Mouse (Mus musculus) CD4-positive, CD25-positive, alpha-beta regulatory T cell, adult 4 months (primary cell): ENCODE results near the gene Stac3. TPM values are rescaled to one million over a fixed set of nuclear protein-coding genes. Genes with fewer than 3 reads are reported as not detected.

Source experiments
- ATAC-seq: one replicate; pipeline ENCODE4 v1.8.0; 2017
- polyA plus RNA-seq, 2 experiments: library from polyadenylated mRNA; unstranded; fragments of 100-300 nt; shearing (Covaris generic); gene quantifications; one replicate each; pipeline ENCODE4 v1.2.1; 2017

Stac3 gene
- 1 to 10 TPM; 1.0 to 1.2 TPM for polyA plus RNA-seq

GRCm38 (mm10) chr10:127500894-127501893 is at the start of gene Stac3:
Stac3 (plus strand) TSS chr10:127501686.
- ATAC-seq = no peak

GRCm38 (mm10) chr10:127453701-127454100 is 47.8 kb upstream of the Stac3 start:
- ATAC-seq = no peak

- no peak for ATAC-seq
These were observed 38.9 kb upstream of the Stac3 start for GRCm38 (mm10) chr10:127462411-127463096.

DNA sequence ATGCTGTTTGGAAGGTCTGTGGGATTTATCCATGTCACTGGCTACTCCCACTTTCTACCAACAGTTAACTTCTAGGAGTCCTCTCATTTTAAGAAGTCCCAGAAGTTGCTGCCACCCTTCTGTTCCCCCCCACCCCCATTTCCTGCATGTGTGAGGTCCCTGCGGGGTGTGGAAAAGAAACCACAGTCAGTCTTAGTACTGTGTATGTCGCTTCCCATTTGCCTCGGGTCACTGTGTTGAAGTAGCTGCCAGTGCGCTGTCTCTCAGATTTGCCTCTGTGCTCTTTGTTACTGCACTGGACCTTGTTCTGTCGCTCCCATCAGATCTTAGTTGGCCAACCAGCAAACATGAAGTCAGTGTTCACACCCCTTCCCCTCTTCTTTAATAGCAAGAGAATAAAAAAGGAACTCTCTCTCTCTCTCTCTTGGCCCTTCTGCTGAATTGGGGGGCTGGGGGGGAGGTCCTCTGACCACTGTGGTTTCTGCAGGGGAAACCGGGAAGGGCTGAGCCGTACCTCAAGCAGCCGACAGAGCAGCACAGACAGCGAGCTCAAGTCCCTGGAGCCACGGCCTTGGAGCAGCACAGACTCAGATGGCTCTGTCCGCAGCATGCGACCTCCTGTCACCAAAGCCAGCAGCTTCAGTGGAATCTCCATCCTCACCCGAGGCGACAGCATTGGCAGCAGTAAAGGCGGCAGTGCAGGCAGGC is 30.1 kb upstream of the Stac3 start:
- no peak for ATAC-seq

DNA sequence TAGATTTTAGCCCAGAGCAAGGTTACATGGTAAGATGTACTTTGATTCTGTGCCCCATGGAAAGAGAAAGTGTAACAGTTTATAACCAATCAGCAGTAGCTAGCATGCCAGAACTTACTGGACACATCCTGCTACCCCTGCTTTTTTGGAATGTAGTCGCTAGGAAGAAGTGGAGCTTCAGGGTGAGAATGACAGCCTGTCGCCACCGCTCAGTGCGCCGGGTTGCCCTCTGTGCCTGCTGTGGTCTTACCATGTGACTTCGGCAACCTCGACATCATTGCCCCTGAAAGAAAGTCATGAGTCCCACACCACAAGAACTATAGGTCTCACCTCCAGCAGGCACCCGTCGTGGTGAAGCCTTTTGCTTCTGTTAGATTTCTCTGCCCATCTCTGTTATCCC is 28.8 kb upstream of the Stac3 start:
- no peak for ATAC-seq

GRCm38 (mm10) chr10:127475175-127475574 is 26.3 kb upstream of the Stac3 start:
- no peak for ATAC-seq

DNA sequence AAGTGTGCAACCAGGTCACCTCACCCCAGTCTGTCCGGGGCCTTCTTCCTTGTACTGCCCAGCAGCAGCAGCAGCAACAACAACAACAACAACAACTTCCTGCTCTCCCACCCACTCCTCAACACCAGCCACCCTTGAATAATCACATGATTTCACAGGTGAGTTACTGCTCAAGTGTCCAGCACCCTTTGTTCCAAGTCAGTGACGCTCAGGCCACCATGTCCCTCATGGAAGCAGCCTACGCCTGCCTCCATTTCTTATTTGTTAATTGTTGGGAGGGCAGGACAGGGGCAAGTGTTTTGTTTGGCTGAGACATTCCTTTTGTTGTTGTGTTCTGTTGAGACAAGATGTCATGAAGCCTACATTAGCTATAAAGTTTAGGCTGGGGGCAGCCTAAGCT is 24.9 kb upstream of the Stac3 start:
- ATAC-seq = no peak

DNA sequence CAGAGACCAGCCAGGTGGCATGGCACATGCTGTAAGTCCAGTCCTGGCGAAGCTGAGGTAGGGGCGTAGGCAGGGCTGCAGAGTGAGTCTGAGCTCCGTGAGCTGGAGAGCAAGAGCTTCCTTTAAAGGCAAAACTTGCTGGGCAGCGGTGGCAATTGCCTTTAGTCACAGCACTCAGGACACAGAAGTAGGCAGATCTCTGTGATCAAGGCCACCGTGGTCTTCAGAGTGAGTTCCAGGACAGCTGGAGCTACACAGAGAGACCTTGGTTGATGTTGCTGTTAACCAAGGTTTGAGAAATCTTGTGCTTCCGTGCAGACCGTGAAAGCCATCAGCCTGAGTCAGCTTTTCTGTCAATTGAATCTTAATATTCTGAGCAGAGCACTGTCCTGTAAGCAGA is 24.2 kb upstream of the Stac3 start:
- no peak for ATAC-seq

DNA sequence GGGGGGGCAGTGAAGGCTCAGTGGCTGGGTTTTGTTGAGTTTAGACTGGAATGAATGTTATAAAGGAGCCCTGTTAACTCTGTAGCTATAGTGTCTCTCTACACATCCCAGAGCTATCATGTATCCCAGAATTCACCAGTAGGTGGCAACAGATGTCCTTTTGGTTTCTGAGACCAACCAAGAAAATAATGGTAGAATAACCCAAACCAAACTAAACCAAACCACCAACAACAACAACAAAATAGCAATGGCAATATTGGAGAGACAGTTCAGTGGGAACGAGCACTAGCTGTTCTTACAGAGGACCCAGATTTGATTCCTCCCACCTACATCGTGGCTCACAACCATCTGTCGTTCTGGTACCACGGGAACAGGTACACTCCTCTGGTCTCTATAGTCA is 22.4 kb upstream of the Stac3 start:
- ATAC-seq = no peak

DNA sequence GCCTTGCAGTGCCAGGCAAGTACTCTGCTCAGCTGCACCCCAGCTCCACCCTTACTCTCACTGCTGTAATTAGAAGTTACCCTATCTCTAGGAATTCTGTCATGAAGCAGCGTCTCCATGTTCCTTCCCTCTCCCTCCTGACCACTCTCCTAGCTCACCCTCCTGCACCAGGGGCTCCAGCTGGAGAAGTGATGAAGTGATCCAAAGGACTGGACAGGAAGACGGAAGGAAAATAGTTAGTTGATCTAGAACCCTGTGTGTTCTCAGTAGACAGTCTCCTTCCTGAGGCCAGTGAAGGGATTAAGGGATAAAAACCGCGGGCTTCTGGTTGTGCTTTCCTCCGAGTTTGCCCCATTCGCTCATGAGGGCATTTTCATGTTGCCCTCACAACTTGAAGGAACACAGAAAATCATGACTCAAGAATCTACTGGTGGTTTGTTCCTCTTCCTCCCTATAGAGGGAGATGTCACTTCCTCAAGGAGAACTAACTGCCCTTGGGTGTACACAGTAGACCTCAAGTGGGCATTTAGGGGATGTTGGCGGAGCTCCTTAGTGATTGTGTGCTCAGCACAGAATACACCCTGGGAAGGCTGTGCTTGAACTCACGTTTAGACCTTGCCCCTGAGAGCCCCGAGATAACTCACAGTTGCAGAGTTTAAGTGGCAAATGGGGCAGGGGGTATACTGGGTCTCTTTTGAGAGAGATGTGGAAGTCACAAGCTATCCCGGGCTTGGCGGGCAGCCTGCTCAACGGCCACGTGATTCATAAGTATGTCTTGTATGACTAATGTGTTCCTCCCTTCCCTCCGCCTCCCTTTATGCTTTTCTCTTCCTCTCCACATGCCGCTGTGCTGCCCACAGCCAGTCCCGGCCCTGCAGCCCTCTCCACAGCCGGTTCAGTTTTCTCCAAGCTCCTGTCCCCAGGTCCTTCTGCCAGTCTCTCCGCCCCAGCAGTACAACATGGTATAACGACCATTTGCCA is 20.4 kb upstream of the Stac3 start:
- ATAC-seq = no peak

DNA sequence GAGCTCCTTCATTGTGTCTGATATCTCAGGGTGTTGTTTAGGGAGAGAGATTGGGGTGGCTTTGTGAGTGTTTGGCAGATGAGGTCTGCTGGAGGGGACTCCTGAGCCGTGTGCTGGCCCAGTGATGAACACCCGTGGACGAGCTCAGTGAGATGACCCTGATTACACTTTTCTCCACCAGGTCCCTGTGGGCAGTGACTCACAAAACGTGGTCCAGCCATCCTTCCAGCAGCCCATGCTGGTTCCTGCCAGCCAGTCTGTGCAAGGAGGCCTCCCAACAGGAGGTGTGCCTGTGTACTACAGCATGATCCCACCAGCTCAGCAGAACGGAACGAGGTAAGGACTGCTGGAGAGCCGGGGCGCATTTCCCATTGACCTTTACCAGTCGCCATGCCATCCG is 16.3 kb upstream of the Stac3 start:
- no peak for ATAC-seq

GRCm38 (mm10) chr10:127488856-127489255 is 12.6 kb upstream of the Stac3 start:
- no peak for ATAC-seq

DNA sequence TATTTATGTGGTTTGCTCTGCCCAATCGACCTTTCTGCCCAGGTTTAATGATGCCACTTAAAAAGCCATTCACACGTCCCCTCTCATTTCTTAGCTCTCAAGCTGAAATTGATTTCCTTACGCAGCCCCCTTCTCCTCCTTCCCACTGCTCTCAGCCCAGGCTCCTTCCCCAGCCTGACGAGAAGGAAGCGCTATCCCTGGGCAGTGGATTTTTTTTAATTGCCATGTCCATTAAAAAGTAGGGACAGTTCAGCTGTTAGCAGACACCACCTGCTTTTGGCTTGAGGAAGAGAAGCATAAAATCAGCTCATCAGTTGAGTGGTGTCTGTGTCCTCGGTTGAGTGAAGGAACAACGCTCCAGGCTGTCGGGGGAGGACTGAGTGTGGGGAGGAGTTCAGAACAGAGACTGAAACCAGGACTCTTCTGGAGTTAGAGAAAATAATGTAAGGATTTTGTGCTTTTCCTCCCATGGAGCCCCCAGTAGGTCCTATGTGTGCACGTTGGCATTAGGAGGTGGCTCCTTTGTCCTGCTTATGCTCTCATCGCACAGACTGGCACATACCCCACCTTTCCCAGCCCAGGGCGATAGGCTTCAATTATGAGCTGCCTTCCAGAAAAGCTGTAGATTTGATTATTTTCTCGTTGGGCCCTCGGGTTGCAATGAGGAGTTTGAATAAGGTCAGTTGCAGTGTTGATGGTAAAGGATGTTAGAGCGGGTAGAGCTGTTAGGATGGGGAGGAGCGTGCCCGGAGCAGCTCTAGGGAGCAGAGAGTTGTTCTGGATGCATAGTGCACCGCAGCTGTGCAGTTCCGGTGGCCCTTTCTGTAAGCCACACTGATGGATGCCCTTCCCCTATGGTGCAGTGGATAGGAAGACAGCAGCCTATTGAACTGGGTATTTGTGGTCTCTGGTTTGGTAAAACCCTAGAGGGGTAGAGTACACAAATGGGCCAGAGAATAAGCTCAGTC is 11.0 kb upstream of the Stac3 start:
- no peak for ATAC-seq

DNA sequence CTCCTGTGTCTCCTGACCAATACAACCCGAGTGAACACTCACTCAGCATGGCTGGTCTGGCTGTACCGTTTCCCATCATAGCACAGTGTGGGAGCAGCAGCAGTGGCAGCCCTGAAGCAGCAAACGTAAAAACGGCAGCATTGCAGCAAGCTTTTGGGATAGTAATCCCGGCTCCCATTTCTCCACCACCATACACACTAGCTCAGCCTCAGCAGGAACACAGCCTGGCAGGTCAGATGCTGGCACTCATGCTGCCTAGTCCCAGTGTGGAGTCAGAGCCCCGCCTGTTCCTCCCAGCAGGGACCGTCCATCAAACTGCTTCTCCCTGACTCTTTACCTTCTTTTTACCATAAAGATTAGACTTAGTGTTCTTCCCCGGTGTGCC is 10.4 kb upstream of the Stac3 start:
- no peak for ATAC-seq

DNA sequence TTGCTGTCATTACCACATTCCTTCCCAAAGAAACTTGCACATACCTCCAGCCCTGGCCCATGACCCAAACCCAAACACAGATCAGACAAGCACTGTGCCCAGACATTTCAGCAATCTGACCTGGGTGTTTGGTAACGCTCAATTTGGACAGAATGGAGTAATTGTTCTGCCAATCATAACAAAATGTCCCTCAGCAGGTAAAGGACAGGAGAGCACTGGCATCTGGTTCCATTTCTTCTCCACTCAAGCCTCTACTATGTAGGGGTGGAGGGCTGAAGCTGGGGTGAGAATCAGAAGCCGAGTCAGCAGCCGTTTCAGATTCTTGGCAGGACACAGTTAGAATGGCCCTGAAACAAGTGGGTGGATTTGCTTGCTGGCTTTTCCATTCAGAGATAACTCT is 9.4 kb upstream of the Stac3 start:
- ATAC-seq = no peak

- ATAC-seq = no peak
These were observed 5.3 kb upstream of the Stac3 start for GRCm38 (mm10) chr10:127496156-127496555.

DNA sequence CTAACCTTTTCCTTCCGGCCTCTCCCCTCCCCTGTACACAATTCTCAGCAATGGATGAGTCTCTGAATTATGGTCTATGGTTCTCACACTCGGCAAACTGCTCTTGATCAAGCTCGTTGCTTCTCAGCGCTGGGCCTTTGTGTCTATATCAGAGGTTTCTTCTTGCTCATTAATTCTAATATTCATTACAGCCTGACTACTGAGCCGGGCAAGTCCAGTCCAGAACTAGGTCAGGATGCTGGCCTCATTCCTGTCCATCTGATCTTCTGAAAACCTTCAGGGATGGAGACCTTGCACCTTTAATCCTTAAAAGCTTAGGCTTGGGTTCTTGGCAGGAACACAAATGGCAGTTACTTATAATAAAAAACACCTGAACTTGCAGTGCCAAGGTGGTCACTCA is 2.0 kb upstream of the Stac3 start:
- ATAC-seq = no peak

DNA sequence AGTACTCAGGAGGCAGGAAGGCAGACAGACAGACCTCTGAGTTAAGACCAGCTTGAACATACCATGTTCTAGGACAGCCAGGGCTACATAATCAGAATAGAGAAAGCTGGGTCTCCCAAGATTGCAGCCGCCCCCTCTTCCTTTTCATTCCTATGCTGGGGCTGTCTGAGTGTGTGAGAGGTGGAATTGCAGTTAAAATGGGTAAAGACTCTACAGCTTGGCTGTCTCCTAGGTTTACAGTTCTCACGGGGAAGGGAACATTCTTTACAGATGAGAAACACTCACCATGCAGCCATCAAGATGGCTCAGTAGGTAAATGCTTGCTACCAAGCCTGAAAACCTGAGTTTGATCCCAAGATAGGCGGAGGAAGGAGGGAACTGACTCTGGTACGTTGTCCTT is 1.4 kb upstream of the Stac3 start:
- ATAC-seq = no peak

DNA sequence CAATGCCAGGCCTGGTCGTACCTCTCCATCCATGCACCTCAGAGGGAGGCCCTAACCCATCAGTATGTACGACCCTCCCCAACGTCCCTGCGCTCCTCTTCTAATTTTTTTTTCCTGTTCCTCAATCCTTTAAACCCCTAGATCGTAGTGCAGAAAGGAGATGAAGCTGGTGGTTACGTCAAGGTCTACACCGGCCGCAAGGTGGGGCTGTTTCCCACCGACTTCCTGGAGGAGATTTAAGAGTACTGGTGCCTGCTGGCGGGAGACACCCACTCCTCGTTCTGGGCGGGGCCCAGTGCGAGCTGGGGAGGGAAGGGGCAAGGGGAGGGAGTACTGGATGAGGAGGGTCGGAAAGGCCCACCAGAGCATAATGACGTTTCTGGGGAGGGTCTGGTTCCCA is 6.8 kb downstream of the Stac3 start:
- peak; percentile 34 for ATAC-seq

DNA sequence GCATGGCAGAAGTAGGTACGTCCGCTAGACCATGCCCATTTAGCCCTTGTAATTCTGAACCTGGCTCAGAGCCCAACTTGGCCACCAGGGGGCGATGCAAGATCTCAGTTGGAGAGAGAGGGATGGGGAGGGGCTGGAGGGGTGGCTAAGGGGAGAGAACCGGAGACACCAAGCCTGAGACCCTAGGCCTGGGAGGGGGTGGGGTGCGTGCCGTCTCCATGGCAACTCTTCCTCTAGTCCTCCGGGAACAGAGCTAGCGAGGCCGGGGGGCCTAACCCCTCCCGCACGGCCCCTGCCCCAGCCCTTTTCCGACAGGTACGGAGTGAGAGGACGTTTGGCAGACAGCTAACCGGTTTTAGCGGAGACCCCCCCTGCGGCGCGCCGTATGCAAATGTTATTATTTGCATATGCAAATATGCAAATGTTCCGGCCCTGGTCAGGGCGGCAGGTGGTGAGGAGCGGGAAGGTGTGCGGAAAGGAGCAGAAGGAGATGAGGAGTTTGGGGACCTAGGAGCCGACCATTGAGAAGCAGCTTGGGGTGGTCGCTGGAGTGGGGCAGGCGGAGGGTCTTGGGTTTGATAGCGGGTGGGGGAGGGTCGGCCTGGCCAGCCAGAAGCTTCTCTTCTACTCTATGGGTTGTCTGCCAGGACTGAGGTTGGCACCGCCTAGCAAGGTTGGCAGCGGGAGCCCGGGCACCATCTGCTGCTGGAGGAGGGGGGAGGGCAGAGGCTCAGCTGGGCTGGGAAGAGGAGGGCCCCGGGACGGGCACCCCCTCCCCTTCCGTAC is 7.8 kb downstream of the Stac3 start:
- ATAC-seq = peak; percentile 46
